Mouse (Mus musculus) C2C12 (cell line): Measurements from ENCODE around the gene Foxj2. TPM values are rescaled to one million over a fixed set of nuclear protein-coding genes. Genes with fewer than 3 reads are reported as not detected.

Source experiments
- H3K27me3 ChIP-seq: one replicate; pipeline ENCODE4 v1.6.1; 2011; ENCODE audit not compliant: control insufficient read depth, insufficient read depth, insufficient read length
- H3K36me3 ChIP-seq: one replicate; pipeline ENCODE4 v1.6.1; 2011; ENCODE audit not compliant: control insufficient read depth, insufficient read depth
- H3K4me3 ChIP-seq: one replicate; pipeline ENCODE4 v1.5.1; 2011; ENCODE audit warnings: mild to moderate bottlenecking, control low read depth; ENCODE audit not compliant: poor library complexity, insufficient read depth, severe bottlenecking
- H3K79me2 ChIP-seq: one replicate; pipeline ENCODE4 v1.6.1; 2011; ENCODE audit not compliant: control insufficient read depth, insufficient read depth
- H3K79me3 ChIP-seq: one replicate; pipeline ENCODE4 v1.6.1; 2011; ENCODE audit warnings: low read depth, control low read depth
- H3ac ChIP-seq: one replicate; pipeline ENCODE3; 2011; ENCODE audit warnings: low read depth; ENCODE audit not compliant: control insufficient read depth, insufficient read length
- CEBPB ChIP-seq: IDR thresholded peaks from one replicate; pipeline ENCODE4 v1.6.1; 2011; ENCODE audit warnings: low read depth, mild to moderate bottlenecking, control low read depth, moderate library complexity
- CTCF ChIP-seq: IDR thresholded peaks from one replicate; pipeline ENCODE4 v1.5.1; 2011; ENCODE audit not compliant: control insufficient read depth, insufficient read depth, insufficient read length
- FOSL1 ChIP-seq: IDR thresholded peaks from one replicate; pipeline ENCODE4 v1.8.0; 2011; ENCODE audit warnings: mild to moderate bottlenecking, low read length; ENCODE audit not compliant: poor library complexity, insufficient read depth, severe bottlenecking
- MAX ChIP-seq: IDR thresholded peaks from one replicate; pipeline ENCODE4 v1.6.1; 2011; ENCODE audit warnings: mild to moderate bottlenecking, control low read depth
- MYOD1 ChIP-seq: IDR thresholded peaks from one replicate; pipeline ENCODE4 v1.6.1; 2011; ENCODE audit warnings: low read depth; ENCODE audit not compliant: control insufficient read depth, insufficient read length
- MYOG ChIP-seq: IDR thresholded peaks from one replicate; pipeline ENCODE4 v1.6.1; 2011; ENCODE audit not compliant: control insufficient read depth, insufficient read length; ENCODE audit errors: extremely low read depth
- USF1 ChIP-seq: IDR thresholded peaks from one replicate; pipeline ENCODE4 v1.6.1; 2011; ENCODE audit warnings: low read depth, mild to moderate bottlenecking, control low read depth, moderate library complexity
- polyA plus RNA-seq: library from polyadenylated mRNA; unstranded; fragments of >200 nt; fragmentation: generic; extraction: Trizol; gene quantifications from one replicate; pipeline ENCODE4 v1.2.1, GENCODE M21; 2012; ENCODE audit warnings: missing spikeins

Foxj2 gene
- polyA plus RNA-seq, 1 experiment = 6.5 TPM

DNA sequence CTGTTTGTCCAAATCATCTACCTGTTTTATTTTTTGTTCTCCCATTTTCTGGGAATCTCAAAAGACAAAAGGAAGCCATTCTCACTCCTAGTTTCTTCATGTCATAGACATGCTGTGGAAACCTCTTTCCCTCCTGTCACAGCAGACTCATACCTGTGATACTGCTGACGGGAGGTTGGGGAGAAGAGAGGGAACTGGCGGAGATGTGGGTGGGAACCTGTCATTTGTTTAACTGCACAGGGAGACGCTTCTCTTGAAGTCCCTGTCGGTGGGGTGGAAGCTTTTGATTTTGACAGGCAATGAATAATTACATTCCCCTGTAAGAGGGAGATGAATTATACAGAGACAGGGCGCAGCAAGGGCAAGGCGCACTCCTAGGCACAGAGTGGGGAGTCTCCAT, 24.0 kb downstream of the Foxj2 start:
- no peak overlapping the region for H3K4me3 ChIP-seq
- TF ChIP-seq MAX (no peak), CEBPB (no peak), USF1 (no peak), MYOD1 (no peak), MYOG (no peak), FOSL1 (no peak), CTCF (no peak)
- no peaks in the 10 kb centered on the region for H3K79me3 ChIP-seq
- no peak overlapping the region for H3ac ChIP-seq
- peaks cover 41% of the 10 kb centered on the region for H3K36me3 ChIP-seq
- no peaks in the 10 kb centered on the region for H3K27me3 ChIP-seq
- no peaks in the 10 kb centered on the region for H3K79me2 ChIP-seq

DNA sequence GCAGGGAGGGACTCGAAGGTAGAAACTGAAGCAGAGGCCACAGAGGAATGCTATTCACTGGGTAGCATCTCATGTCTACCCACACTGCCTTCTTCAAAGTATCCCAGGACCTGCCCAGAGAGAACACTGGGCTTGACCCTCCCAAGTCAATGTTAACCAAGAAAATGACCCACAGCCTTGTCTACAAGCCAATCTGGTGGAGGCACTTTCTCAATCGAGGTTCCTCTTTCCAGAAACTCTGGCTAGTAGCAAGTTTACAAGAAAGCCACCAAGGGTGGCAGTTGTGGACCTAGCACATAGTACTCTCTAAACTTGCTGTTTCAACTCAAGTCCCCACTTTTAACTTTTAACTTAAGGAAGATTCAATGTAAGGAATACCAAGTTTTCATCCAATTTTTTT, 33.0 kb downstream of the Foxj2 start:
- Histone ChIP-seq H3K79me3 (no peaks in the 10 kb centered on the region), H3K36me3 (no peaks in the 10 kb centered on the region), H3K79me2 (no peaks in the 10 kb centered on the region), H3ac (no peak overlapping the region), H3K27me3 (no peaks in the 10 kb centered on the region), H3K4me3 (no peak overlapping the region)
- TF ChIP-seq FOSL1 (no peak), MYOG (no peak), CTCF (no peak), MYOD1 (no peak), CEBPB (no peak), USF1 (no peak), MAX (no peak)

DNA sequence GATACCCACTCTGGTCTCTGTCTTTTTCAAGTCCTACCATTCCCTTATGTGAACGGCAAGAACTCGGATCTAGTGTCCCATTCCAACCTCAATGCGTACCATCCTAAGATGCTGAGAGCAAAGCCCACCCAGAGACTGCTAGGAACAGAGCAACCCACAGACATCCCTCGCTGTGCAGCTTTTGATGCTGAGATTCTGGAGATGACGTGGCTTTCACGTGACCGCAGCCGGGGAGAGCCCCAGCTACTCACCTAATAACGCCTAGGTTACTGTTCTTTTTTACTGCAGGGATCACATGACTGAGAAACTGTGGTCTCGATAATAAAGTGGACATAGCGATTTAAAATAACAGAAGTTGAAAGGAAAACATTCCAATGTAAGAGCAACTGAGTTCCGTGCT, 34.8 kb downstream of the Foxj2 start:
- no peaks in the 10 kb centered on the region for H3K79me3 ChIP-seq
- H3K79me2 ChIP-seq = no peaks in the 10 kb centered on the region
- H3K4me3 ChIP-seq = no peak overlapping the region
- H3K36me3 ChIP-seq = no peaks in the 10 kb centered on the region
- TF ChIP-seq MAX (no peak), CTCF (no peak), MYOD1 (no peak), USF1 (peak; percentile 74)
- H3ac ChIP-seq = no peak overlapping the region
- H3K27me3 ChIP-seq = no peaks in the 10 kb centered on the region

DNA sequence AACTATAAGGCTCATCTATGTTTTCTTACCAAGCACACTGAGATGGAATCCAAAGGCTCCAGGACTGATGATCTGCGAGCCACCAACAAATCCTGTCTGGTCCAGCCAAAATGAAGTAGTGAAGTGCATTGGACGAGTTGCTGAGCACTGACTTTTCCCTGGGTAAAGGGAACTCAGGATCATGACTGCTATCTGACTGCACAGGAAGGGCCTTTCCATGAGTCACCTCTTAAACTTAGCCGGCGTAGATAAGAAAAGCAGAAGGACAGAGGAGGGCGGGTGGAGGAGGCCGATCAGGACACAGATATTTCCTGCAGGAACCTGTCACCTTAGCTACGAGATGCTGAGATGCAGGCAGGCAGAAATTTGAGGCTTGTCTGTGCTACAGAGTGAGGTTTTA, 36.2 kb downstream of the Foxj2 start, which contains the start of gene C3ar1:
Gene C3ar1 (minus strand): TSS at position 207 of the 400 bp plus-strand sequence.
- no peak within 1 kb of the TSS for H3ac ChIP-seq
- H3K36me3 ChIP-seq = no peaks in the 10 kb centered on the region
- no peaks in the 10 kb centered on the region for H3K79me2 ChIP-seq
- no peak within 1 kb of the TSS for H3K4me3 ChIP-seq
- TF ChIP-seq CEBPB (no peak), FOSL1 (no peak), CTCF (no peak), USF1 (no peak), MYOD1 (no peak), MYOG (no peak), MAX (no peak)
- no peaks in the 10 kb centered on the region for H3K27me3 ChIP-seq
- H3K79me3 ChIP-seq = no peaks in the 10 kb centered on the region

DNA sequence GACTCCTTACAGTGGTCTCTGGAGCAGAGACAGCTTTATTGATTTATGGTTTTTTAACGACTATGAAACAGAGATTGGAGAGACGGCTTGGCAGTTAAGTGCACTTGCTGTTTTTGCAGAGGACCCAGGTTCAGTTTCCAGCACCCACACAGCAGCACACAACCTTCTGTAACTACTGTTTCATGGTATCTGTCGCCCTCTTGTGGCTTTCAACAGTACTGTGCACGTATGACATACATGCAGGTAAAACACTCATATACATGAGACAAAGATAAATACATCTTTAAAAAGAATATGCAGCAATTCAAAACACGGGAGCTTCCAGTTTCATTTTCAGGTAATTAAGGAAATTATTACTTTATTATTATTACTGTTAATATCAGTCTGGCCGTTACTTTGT, 42.7 kb downstream of the Foxj2 start:
- Histone ChIP-seq H3K27me3 (no peaks in the 10 kb centered on the region), H3K4me3 (no peak overlapping the region), H3ac (no peak overlapping the region), H3K79me3 (no peaks in the 10 kb centered on the region), H3K36me3 (no peaks in the 10 kb centered on the region), H3K79me2 (no peaks in the 10 kb centered on the region)
- TF ChIP-seq MYOD1 = no peak
- TF ChIP-seq FOSL1 = no peak
- no peak for TF ChIP-seq MYOG
- no peak for TF ChIP-seq USF1
- no peak for TF ChIP-seq MAX
- no peak for TF ChIP-seq CTCF
- TF ChIP-seq CEBPB = no peak

DNA sequence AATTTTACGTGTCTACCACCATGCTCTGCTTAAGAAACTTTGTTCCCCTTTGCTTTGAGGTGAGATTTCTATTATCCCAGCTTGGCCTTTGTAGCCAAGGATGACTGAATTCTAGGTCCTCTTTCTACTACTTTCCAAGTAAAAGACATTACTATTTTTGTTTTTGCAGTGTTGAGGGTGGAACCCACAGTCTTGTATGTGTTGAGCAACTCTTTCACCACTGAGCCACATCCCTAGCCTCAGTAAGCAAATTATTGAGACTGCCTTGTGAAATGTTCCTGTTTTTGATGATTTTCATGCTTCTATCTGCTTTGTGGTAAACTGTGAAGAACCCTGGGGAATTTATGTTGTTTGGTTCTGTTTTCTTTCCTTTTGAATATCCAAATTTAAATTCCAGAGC, 43.2 kb downstream of the Foxj2 start:
- TF ChIP-seq CTCF (no peak), MYOG (no peak), USF1 (no peak), CEBPB (no peak), MAX (no peak), MYOD1 (no peak), FOSL1 (no peak)
- Histone ChIP-seq H3K27me3 (no peaks in the 10 kb centered on the region), H3K36me3 (no peaks in the 10 kb centered on the region), H3K4me3 (no peak overlapping the region), H3K79me2 (no peaks in the 10 kb centered on the region), H3ac (no peak overlapping the region), H3K79me3 (no peaks in the 10 kb centered on the region)
